8 mouse cellular contexts compared by ENCODE assay signal in genomic region chr11:18875001-18875902, GRCm38 (mm10).
DNase-seq lines count a peak whose midpoint lies in the region; ATAC-seq and TF ChIP-seq lines count a peak whose summit lies in the region.

No protein-coding gene starts in this region.

- 4% methylated on average over 27 of the region's 27 CpGs for WGBS in spleen, adult 2 months
- WGBS in intestine, postnatal 0 days = 20% methylated on average over 27 of the region's 27 CpGs
- under 1% methylated on average over 27 of the region's 27 CpGs for WGBS in neural tube, embryonic 13.5 days

- H3K4me2 ChIP-seq in intestine, postnatal 0 days (replicated peaks; ENCODE audit: low read depth) = peak overlapping the region; percentile 79
- H3K4me2 ChIP-seq in neural tube, embryonic 13.5 days = peak overlapping the region; percentile 89

- H3K27me3 ChIP-seq in spleen, adult 2 months (ENCODE audit: control insufficient read depth, insufficient read depth, low read length) = peaks cover 34% of the 10 kb centered on the region
- peaks cover 57% of the 10 kb centered on the region for H3K27me3 ChIP-seq in intestine, postnatal 0 days (replicated peaks; ENCODE audit: control insufficient read depth, insufficient read depth, low read length)
- H3K27me3 ChIP-seq in neural tube, embryonic 13.5 days = no peaks in the 10 kb centered on the region

- no peaks in the 10 kb centered on the region for H3K36me3 ChIP-seq in spleen, adult 2 months (ENCODE audit: control insufficient read depth, insufficient read depth, low read length)
- no peaks in the 10 kb centered on the region for H3K36me3 ChIP-seq in intestine, postnatal 0 days (ENCODE audit: control insufficient read depth, insufficient read depth)
- H3K36me3 ChIP-seq in neural tube, embryonic 13.5 days = no peaks in the 10 kb centered on the region

- no peak for TF ChIP-seq CTCF in spleen, adult 2 months (IDR thresholded peaks at IDR 0.05; ENCODE audit: extremely low read depth, insufficient read depth, insufficient read length, insufficient replicate concordance)
- no peak for TF ChIP-seq CTCF in intestine, postnatal 0 days (IDR thresholded peaks at IDR 0.05; ENCODE audit: low read depth)

- DNase-seq in cerebellum, adult 11 months = peak; percentile 38
- no peak for DNase-seq in spleen, adult 2 months (ENCODE audit: low read depth in 1 of 2, low spot score in 2 of 2)
- no peak for DNase-seq in spleen, postnatal 14 days (ENCODE audit: low spot score in 2 of 2)
- DNase-seq in c-Kit-positive CD71-positive TER-119-positive erythroid progenitor cells, embryonic 14.5 days (ENCODE audit: low spot score) = no peak

- no peak for TF ChIP-seq POLR2A in spleen, adult 2 months (IDR thresholded peaks at IDR 0.05; ENCODE audit: low read depth, low read length)

- H3K4me3 ChIP-seq in spleen, adult 2 months (ENCODE audit: extremely low read depth, insufficient read depth, insufficient read length) = no peak overlapping the region
- H3K4me3 ChIP-seq in intestine, postnatal 0 days (ENCODE audit: low read depth, low read length) = peak overlapping the region; percentile 20
- peak overlapping the region; percentile 24 for H3K4me3 ChIP-seq in neural tube, embryonic 13.5 days

- H3K27ac ChIP-seq in spleen, adult 2 months (ENCODE audit: insufficient read depth, low read length) = 0 out of 2 replicates have a peak overlapping the region, but pooled peaks have one; percentile 28
- peak overlapping the region; percentile 15; the same call in 1 of the 2 replicates for H3K27ac ChIP-seq in intestine, postnatal 0 days (ENCODE audit: low read depth, low read length)
- peak overlapping the region; percentile 96 for H3K27ac ChIP-seq in neural tube, embryonic 13.5 days (replicated peaks)

- no peaks in the 10 kb centered on the region for H3K9me3 ChIP-seq in intestine, postnatal 0 days (ENCODE audit: control insufficient read depth)
- H3K9me3 ChIP-seq in neural tube, embryonic 13.5 days = no peaks in the 10 kb centered on the region

- ATAC-seq in cerebellum, adult (ENCODE audit: insufficient number of reproducible peaks, low FRiP score, low TSS enrichment) = no peak
- ATAC-seq in intestine, postnatal 0 days = no peak
- ATAC-seq in neural tube, embryonic 13.5 days (ENCODE audit: low read depth) = no peak
- no peak for ATAC-seq in erythroid progenitor cell, adult 5-6 weeks (replicated peaks; ENCODE audit: low FRiP score, poor library complexity, severe bottlenecking)

- peaks cover 8% of the 10 kb centered on the region; the same call in 1 of the 2 replicates for H3K4me1 ChIP-seq in spleen, adult 2 months (ENCODE audit: control insufficient read depth, insufficient read depth, insufficient read length)
- 0 out of 2 replicates have a peak, but pooled peaks cover 3% of the 10 kb centered on the region for H3K4me1 ChIP-seq in intestine, postnatal 0 days (replicated peaks; ENCODE audit: control insufficient read depth, insufficient read depth, low read length)
- peaks cover 77% of the 10 kb centered on the region for H3K4me1 ChIP-seq in neural tube, embryonic 13.5 days (replicated peaks)

- 0 out of 2 replicates have a peak overlapping the region, but pooled peaks have one; percentile 8 for H3K9ac ChIP-seq in intestine, postnatal 0 days (ENCODE audit: low read depth, low read length)
- peak overlapping the region; percentile 67 for H3K9ac ChIP-seq in neural tube, embryonic 13.5 days

Comparison
In these comparisons a context has a peak if more than half of its experiments do, and no peak if none do; other contexts are left out.
1. H3K27ac ChIP-seq: peak in every context shown above with its lines; median percentile 96 in neural tube, embryonic 13.5 days; 28 in spleen, adult 2 months; 15 in intestine, postnatal 0 days.